Mouse (Mus musculus): ENCODE measurements around the gene Gm3250.
"Not testable (repeated sequence)": the region's sequence is repeated elsewhere in the genome, so short reads cannot be mapped to it uniquely, and the experiment has no call there.

Gene Gm3250

DNA sequence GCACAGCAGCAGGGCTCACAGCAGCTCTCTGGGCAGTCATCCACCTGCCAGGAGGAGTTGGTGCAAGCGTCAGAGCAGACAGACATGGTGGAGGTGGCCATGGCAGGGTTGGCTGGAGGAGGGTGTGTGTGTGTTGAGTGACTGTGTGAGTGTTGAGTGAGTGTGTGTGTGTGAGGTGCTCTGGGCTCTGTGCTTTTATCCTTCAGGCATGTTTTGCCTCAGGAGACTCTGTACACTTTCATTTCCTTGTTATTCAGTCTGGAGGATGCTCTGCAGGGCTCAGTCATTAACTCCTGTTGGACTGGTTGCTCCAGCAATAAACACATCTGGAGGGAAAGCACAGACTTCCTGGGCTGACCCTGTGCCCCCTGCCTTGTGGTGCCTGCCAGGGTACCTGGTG, 31.1 kb downstream of the Gm3250 start, which contains the start of gene Gm9736:
Gm9736 (minus strand) TSS at position 101 of the 400 bp plus-strand sequence.
- not testable (repeated sequence) for DNase-seq (ENCODE audit: low read depth, low spot score)

DNA sequence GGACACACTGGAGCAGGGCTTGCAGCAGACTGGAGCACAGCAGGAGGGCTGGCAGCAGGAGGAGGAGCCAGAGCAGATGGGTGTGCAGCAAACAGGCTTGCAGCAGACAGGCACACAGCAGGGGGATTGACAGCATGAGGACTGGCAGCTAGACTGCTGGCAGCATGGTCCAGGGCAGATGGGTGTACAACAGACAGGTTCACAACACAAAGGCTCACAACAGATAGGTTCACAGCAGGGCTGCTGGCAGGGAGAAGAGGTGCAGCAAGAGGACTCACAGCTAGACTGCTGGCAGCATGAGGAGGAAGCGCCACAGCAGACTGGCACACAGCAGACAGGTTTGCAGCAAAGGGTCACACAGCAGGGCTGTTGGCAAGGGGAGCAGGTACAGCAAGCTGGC, 31.7 kb downstream of the Gm3250 start:
- not testable (repeated sequence) for DNase-seq (ENCODE audit: low read depth, low spot score)

DNA sequence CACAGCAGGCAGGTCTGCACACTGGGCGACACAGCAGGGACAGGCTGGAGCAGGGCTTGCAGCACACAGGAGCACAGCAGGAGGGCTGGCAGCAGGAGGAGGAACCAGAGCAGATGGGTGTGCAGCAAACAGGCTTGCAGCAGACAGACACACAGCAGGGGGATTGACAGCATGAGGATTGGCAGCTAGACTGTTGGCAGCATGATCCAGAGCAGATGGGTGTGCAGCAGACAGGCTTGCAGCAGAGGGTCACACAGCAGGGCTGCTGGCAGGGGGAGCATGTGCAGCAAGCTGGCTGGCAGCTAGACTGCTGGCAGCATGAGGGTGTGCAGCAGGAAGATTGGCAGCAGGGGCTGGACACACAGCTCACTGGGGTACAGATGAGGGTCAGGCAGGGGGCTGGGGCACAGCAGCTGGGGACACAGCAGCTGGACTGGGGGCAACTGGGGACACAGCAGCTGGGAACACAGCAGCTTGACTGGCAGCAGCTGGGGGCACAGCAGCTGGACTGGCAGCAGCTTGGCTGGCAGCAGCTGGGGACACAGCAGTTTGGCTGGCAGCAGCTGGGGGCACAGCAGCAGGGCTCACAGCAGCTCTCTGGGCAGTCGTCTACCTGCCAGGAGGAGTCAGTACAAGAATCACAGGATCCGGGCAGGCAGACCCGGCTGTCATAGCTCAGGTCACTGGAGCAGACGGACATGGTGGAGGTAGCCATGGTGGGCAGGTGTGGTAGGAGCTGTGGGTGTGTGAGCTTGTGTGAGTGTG, 40.2 kb downstream of the Gm3250 start, which contains the start of gene Gm18596:
Gm18596 (minus strand) TSS at position 715 of the 765 bp plus-strand sequence.
- not testable (repeated sequence) for DNase-seq (ENCODE audit: low read depth, low spot score)

DNA sequence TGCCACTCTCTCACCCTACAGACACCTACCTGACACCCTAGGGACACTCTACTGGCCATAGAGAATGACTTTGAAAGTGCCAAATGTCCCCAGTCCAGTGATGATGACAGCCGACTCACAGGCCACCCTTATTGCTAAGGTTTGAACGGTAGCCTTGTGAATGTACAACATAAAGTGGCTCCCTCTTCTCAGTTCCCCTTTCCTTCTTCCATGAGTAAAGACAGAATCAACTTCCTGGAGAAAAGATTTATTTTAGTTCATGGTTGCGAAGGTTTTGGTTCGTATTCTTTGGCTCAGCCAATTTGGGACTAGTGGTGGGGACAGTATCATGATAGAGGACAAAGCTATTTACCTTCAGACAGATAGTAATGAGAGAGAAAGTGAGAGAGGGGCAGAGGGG, 43.4 kb downstream of the Gm3250 start:
- DNase-seq (ENCODE audit: low read depth, low spot score): no peak

DNA sequence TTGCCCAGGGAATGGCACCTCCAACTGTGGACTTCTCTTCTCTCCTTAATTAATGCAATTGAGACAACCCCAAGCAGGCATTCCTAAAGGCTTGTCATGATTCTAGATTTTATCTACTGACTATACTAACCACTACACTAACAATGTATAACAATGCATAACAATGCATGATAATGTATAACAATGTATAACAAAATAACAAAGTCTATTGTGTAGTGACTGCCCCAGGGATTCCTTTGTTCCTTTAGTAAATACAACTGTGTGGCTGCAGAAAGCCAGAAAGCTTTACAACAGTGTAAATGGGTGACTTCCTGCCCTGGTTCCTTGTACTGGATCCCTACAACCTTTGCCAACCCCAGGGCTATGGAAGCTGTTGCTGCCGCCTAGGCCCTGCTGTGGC, 46.4 kb downstream of the Gm3250 start:
- no peak for DNase-seq (ENCODE audit: low read depth, low spot score)

Measured in brain, embryonic 18.5 days (tissue).